Mouse (Mus musculus): Measurements from ENCODE around the gene Gm1043.

Gene Gm1043

GRCm38 (mm10) chr5:37085241-37085640 is at the start of gene Gm1043:
Gm1043 (plus strand) TSS chr5:37085370.
- no peak for DNase-seq (ENCODE audit: low read depth)

DNA sequence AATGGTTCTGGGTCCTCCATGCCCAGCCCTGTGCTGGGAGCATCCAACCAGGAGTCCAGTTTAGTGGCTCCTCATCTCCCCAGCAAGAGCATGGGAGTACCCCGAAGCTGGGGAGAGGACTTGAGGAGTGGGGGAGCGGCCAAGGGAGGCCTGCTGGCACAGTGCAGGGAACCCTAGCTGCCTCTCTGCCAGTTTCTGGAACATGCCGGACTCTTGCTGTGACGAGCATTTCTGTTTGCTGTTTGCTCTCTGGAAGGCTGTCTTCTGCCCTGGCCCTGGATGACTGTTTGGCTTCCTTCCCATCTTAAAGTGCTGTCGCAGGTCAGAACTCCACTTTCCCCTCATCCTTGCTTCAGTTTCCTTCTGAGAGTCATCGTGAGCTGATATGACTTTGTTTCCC is 49.3 kb upstream of the Gm1043 start:
- DNase-seq (ENCODE audit: low read depth): no peak

DNA sequence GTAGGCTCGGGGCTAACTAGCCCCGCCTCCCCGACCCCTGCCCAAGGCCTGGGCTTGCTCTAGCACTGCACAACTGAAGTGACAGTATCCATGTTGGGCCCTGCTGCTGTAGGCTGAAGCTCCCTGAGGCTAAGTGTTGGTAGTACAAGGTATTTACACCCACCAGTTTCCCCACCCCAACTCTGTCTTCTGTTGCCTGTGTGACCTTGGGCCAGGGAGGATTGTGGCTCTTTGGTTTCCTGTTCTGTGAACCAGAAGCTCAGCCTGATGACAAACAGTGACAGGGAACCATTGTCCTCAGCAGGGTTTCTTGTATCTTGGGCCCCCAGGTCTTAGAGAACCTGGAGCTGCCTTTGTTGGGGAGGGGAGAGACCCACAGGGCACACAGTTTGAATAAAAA is 48.3 kb upstream of the Gm1043 start:
- DNase-seq (ENCODE audit: low read depth): peak; percentile 28

GRCm38 (mm10) chr5:37039908-37040307 is 45.3 kb upstream of the Gm1043 start:
- DNase-seq (ENCODE audit: low read depth): peak; percentile 2

DNA sequence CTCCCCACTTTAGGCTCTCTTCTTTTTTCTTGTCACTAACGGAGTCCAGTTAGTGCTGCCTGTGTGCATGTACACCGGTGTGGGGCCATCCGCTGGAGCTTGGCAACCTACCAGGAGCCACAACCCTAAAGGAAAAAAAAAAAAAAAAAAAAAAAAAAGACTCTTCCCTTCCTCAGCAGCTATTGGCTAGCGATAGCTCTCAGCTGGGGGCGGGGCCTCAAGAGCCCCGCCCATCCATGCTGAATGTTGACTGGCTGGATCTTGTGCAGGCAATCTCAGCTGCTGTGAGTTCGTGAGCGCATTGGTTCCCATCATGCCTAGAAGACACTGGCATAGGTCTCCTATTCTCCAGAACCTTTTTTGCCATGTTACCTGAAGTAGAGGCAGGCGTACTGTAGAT is 44.5 kb upstream of the Gm1043 start:
- DNase-seq (ENCODE audit: low read depth): peak; percentile 62

- DNase-seq (ENCODE audit: low read depth): peak; percentile 62
These were observed 43.5 kb upstream of the Gm1043 start for GRCm38 (mm10) chr5:37041651-37042050.

- DNase-seq (ENCODE audit: low read depth): peak; percentile 22
These were observed 42.2 kb upstream of the Gm1043 start for GRCm38 (mm10) chr5:37042934-37043333.

DNA sequence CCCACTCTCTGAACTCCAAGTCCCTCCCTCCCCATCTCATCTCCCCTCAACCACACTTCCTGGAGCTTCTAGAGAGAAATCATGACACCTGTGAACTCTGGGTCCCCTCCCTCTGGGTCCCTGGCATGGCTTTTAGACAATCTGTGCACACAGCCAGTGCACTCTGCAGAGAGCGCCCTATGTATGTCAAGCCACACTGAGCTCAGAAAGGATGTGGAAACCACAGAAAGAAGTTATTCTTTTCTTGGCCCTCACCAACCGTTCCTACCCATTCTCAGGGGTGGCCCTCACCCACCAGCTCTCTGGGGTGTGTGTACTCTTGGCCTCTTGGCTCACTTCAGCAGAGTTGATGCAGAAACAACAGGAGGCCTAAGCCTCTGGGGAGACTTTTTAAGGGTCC is 40.4 kb upstream of the Gm1043 start:
- DNase-seq (ENCODE audit: low read depth): peak; percentile 90

DNA sequence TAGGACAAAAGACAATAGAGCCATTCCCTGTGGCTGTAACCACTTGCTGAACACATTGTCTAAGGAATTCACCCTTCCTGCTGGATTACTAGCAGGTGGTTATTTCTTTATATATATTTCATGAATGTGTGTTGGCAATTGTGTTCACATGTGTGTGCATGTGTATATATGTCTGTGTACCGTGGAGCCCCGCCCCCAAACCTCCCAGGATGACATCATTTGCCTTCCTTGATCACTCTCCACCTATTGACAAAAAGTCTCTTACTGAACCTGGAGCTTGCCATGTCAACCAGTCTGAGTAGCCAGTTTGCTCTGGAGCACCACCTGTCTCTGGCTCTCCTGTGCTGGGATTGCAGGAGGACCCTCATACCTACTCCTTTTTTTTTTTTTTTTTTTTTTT is 39.6 kb upstream of the Gm1043 start:
- DNase-seq (ENCODE audit: low read depth): peak; percentile 76

- DNase-seq (ENCODE audit: low read depth): peak; percentile 54
These were observed 38.4 kb upstream of the Gm1043 start for GRCm38 (mm10) chr5:37046791-37047190.

GRCm38 (mm10) chr5:37047206-37047915 is 37.8 kb upstream of the Gm1043 start:
- peak; percentile 72 for DNase-seq (ENCODE audit: low read depth)

DNA sequence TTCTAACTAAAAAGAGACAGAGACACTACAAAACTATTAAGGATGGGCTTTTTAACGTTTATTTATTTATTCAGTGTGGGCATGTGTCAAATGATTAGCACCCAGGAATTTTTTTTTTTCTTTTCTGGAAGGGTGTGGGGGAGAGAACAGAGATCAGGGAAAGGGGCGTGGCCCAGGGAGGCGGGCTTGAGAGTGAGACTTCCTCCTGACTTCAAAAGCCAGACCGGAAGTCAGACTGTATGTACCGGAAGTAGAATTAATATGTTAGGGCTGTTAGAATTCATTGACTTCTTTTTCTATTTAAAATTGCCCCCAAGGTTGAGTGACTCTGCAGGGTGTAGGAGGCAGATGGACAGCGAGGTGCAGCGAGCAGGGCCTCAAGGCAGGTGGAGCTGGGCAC is 37.2 kb upstream of the Gm1043 start:
- peak; percentile 78 for DNase-seq (ENCODE audit: low read depth)

DNA sequence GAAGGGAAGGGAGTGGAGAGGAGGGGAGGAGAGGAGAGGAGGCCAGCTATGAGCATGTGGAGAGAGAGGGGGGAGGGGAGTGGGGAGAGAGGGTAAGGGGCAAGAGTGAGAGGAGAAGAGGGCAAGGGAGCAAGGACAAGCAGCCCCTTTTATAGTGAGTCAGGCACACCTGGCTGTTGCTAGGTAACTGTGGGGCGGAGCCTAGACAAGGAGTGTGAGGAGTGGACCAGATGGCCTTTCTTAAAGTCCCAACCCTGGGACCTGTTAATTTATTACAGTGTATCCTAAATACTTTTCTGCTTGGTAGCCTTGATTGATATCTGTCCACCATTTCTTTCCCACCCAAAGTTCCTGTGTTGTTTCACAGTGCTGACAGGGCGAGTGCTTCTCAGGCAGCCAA is 36.1 kb upstream of the Gm1043 start:
- DNase-seq (ENCODE audit: low read depth): no peak

DNA sequence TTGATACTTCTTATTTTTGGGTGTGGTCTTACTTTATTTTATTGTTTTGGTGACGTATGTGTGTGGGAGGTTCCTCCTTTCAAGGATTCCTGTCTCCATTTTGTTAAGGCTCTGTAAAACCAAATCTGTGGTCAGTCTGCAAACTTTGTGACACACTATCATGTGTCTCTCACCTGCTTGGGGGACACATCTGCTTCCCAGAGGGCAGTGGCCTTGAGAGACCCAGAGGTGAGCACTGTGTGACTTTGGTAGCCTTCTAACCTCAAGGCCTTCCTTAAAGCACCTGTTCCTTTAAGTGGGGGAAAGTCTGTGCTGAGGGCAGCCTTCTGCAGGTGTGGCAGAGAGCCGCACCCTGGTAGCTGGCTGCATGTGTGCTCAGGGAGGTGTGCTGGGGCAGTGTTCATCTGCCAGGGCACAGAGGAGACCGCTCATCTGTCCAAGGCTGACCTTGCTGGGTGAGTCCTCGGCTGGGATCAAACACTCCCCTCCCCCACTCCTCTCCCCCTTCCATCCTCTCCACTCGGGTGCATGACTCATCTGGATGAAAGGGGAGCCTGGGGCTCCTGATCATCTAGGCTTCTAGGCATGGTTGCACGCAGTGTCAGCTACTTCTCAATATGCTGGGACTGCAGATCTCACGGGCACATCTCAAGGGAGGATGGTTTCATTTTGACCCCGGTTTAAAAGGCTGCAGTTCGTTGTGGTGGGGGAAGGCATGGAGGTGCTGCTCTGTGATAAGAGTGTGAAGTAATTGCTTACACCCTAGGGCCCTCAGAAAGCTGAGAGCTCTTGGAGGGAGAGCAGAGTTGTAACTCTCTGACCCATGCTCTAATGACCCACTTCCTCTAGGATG is 34.4 kb upstream of the Gm1043 start:
- DNase-seq (ENCODE audit: low read depth): peak; percentile 64

- peak; percentile 77 for DNase-seq (ENCODE audit: low read depth)
These were observed 33.6 kb upstream of the Gm1043 start for GRCm38 (mm10) chr5:37051374-37052100.

- no peak for DNase-seq (ENCODE audit: low read depth)
These were observed 32.3 kb upstream of the Gm1043 start for GRCm38 (mm10) chr5:37052846-37053245.

- no peak for DNase-seq (ENCODE audit: low read depth)
These were observed 29.4 kb upstream of the Gm1043 start for GRCm38 (mm10) chr5:37055789-37056188.

GRCm38 (mm10) chr5:37056471-37056870 is 28.7 kb upstream of the Gm1043 start:
- peak; percentile 70 for DNase-seq (ENCODE audit: low read depth)

DNA sequence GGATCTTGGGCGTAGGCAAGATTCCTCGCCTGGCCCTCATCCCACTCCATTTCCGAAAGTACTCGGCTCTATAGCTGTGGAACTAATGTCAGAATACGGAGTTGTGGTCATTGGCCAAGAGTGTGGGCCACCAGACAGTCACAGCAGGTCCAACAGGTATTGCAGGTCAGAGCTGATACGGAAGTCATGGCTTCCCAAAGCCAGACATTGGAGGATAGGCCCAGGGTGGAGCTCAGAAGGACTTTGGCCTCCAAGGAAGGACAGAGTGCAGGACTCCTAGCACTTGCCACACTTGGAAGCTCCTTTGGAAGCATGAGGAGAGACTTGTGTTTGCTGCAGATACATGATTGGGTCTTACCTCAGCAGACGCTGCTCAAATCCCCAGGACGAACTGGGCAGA is 23.6 kb upstream of the Gm1043 start:
- no peak for DNase-seq (ENCODE audit: low read depth)

- DNase-seq (ENCODE audit: low read depth): no peak
These were observed 20.4 kb upstream of the Gm1043 start for GRCm38 (mm10) chr5:37064454-37065449.

Measured in naive thymus-derived CD4-positive, alpha-beta T cell, adult 2 months (primary cell).